Mouse (Mus musculus): Measurements from ENCODE around the gene Blmh. TPM values are rescaled to one million over a fixed set of nuclear protein-coding genes. Genes with fewer than 3 reads are reported as not detected.

Gene Blmh
- total RNA-seq, 2 experiments from 2014 or later: 16.8 to 38.4 TPM

- ATAC-seq (replicated peaks; ENCODE audit: low FRiP score, poor library complexity, severe bottlenecking): no peak
Measured at GRCm38 (mm10) chr11:76995966-76996672, 71.5 kb downstream of the Blmh start.

GRCm38 (mm10) chr11:76997305-76997704, 72.7 kb downstream of the Blmh start:
- ATAC-seq (replicated peaks; ENCODE audit: low FRiP score, poor library complexity, severe bottlenecking): peak; percentile 87

DNA sequence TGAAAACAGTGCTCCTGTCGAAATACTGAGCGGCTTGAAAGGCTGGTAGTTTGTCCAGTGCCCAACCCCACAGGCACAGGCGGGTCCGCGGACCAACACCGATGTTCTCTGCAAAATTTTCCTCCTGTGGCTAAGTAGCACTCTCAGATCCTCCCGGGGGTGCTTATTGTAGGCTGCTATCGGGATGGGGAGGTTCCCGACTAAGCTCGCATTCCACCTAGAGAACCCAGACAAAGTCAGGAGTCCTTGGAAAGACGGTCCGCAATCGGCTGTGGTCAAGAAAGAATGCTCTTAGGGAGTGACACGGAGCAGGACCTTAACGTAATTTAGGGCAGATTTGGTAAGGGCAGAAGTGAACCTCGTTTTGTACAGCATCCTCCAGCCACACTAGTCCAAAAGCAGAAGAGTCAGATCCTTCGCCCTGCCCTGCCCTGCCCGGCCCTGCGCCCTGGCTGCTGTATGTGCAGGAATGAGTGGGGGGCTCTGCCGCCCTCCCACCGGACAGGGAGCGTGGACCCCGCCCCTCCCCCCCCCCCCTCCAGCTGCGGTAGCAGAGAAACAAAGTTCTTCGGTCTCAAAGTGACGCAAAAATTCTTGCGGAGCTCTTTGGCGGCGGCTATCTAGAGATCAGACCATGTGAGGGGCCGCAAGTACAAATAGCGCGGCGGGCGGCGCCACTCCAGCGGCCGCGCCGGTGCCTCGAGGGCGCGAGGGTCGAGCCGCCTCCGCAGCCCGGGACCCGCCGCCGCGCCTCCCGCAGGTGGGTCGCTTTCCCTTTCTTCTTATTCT, 73.5 kb downstream of the Blmh start, which contains the start of gene Slc6a4:
Gene Slc6a4, plus strand, starts transcription at position 688 of the 789 bp plus-strand sequence.
- ATAC-seq (replicated peaks; ENCODE audit: low FRiP score, poor library complexity, severe bottlenecking): no peak

- ATAC-seq (replicated peaks; ENCODE audit: low FRiP score, poor library complexity, severe bottlenecking): no peak
Measured at GRCm38 (mm10) chr11:76998705-76999226, 74.2 kb downstream of the Blmh start.

DNA sequence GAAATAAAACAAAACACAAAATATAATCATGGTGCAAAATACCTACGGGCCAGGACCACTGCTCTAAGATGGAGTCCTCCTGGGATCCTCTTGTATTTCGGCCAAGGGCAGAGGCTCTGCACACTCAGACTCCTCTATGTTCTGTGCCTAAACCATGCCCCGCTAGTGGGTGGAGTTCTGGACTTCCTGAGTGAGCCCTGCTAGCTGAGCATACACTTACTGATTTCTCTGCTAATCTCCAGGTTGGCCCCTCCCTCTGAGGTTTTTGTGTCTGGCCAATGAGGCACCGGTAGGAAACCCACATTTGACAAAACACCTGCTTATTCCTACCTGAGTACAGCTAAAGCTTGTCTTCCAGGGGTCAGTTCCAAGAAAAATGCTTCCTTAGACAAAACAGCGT, 76.1 kb downstream of the Blmh start:
- no peak for ATAC-seq (replicated peaks; ENCODE audit: low FRiP score, poor library complexity, severe bottlenecking)

DNA sequence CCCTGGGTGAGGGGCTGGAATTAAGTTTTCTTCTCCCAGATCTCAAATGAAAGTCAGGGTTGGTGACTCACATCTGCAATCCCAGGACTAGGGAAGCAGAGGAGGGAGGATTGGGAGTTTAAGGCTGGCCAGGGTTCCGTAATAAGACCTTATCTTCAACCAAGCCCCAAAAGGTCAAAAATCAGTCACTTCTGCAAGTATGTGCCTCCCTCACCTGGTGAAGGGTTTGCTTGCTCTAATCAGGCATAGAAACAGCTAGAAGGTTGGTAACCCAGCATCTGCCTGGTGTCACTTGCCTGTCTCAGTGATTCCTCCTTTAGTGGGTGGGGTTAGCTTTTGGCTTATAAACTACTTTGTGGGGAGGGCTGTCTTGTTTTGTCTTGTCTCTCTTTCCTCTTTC, 77.8 kb downstream of the Blmh start:
- no peak for ATAC-seq (replicated peaks; ENCODE audit: low FRiP score, poor library complexity, severe bottlenecking)

DNA sequence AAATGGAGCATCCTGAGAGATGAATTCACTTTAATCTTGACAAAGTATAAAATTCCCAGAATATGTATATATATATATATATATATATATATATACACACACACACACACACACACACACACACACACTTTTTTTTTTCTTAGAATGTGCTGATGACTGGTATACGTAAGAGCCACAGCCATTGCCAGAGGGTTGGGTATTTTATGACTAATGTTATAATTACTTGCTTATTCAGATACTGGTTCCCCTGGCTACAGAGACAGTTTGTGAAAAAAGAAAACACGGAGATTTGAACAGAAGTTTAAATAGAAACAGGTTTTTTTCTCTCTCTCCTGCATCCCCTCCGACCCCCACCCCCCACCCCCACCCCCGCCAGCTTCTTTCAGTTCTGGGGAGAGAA, 81.3 kb downstream of the Blmh start:
- ATAC-seq (replicated peaks; ENCODE audit: low FRiP score, poor library complexity, severe bottlenecking): no peak

DNA sequence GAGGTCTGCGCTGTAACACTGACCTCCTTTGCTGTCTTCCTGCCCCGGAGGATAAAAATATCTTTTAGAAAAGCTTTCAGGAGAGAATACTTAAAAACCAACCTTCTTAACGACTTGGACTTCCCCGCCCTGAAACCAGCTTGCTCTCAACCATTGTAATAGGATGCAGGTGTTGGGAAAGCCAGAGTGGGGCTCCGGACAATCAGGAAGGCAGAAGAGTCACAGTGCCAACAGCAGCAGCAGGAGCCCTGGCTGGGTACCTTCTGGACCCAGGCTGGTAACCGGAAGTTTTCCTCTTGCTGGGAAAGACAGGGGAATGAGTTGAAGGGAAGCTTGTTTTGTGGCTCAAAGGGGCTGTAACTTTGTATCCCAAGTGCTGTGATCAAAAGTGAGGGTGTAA, 82.0 kb downstream of the Blmh start:
- no peak for ATAC-seq (replicated peaks; ENCODE audit: low FRiP score, poor library complexity, severe bottlenecking)

DNA sequence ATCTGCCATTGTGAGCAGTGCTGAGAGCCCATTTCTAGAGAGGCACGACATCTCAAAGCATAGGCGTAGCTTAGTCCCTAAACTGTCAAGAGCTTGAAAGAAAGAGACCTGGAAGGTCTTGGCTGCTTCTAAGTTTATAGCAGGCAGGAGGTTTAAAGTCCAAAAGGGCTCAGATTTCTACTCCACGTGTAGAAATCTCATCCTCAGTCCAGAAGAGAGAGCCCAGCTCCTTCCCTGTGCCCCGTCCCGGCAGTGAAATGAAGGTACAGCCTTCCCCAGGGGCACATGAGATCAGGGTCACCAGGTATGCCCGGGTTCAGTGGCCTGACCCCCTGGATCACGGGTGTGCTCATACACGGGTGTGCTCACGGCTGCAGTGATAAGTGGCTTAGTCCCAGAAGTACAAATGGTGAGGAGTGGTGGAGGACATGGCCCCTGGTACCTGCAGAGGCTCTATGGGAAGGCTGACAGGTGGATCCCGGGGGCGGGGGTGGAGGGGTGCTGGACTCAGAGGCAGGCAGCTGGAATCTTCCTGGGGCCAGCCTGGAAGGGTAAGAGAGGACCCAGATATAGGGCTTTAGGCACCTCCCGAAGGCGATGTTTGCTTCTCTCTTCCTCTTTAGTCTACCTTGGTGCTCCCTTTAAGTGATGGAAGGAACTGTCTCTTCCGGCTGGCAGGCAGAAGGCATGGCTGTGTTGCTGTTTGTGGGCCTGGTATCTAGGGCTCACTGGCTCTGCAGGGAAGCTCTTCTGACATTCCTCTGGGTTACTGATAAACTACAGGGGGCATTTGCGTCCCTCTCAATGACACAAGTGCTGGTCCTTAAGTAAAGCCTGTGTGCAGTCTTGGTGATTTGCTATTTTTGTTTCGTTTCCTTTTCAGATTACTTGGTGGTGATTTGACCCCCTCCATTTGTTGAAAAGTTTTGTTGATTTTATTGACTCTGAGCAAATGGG, 84.7 kb downstream of the Blmh start:
- no peak for ATAC-seq (replicated peaks; ENCODE audit: low FRiP score, poor library complexity, severe bottlenecking)

DNA sequence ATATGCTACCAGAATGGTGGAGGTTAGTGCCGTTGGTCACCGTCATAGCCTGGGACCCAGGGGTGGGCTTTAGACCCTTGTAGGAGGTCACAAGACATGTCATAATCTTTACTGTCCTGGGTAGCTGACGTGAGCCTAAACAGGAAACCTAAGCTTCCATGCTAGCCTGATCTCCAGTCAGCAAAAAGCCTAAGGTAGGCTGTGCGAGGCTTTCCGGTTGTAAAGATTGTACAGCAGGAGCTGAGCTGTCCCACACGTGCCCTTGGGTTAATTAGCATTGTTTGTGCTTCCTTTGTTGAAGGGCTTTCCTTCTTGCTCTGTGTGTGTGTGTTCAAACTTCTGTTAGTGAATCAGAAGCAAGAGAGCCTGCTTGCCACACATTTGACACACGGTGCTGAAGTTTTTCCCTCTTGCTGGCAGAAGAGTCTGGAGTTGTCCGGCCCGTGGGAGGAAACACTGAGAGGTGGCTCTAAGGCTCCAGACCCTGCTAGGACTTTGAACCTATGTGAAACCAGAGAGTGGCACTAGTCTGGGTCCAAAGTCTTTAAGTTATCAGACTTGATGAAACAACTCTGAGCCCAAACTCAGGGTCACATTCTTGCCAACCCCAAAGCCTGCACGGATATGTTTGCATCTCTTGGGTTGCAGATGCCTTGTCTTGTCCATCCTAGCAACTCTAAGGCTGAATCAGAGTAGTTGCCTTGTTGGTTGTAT, 86.3 kb downstream of the Blmh start:
- ATAC-seq (replicated peaks; ENCODE audit: low FRiP score, poor library complexity, severe bottlenecking): no peak

GRCm38 (mm10) chr11:77018046-77018445, 93.4 kb downstream of the Blmh start:
- ATAC-seq (replicated peaks; ENCODE audit: low FRiP score, poor library complexity, severe bottlenecking): no peak

DNA sequence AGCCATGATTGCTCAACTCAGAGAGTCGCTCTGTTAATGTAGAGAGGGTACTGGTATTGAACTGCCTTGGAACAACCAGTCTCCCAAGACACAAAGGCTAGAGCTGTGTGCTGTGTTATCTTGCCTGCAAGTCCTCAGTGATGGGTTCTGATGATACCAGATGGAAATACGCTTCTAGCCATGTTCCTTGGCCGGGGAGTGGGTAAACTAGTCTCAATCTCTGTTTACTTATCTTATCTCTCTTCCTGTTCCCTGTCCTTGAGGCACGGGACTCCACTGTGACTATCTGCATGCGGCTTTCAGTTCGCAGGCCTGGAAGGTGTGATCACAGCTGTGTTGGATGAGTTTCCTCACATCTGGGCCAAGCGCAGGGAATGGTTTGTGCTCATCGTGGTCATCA, 94.9 kb downstream of the Blmh start:
- ATAC-seq (replicated peaks; ENCODE audit: low FRiP score, poor library complexity, severe bottlenecking): no peak

DNA sequence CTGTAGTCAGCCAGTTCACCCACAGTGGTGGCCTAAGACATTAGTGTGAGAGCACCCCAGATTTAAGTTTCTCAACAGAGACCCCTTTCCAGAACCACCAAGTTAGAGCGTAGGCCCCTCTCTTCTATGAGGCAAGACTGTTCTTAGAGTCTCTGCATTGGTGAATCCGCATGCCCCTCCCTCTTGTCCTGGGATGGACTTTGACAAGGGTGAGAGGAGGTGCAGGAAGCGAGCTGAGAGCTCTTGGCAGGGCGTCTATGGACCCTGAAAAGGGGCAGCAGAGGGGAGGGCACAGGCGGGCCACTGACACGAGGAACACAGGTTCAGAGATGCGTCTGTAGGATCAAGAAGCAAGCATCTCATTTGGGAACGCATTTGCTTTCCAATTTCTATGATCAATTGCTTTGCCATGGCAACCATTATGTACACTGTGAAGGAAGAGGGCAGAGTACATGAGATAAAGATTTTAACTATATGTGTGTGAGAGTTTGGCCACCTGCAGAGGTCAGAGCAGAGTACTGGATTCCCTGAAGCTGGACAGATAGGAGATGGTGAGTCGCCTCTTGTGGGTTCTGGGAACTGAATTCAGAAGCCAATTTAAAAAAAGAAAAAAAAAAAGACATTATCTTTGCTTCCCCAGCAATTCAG, 97.3 kb downstream of the Blmh start:
- no peak for ATAC-seq (replicated peaks; ENCODE audit: low FRiP score, poor library complexity, severe bottlenecking)

GRCm38 (mm10) chr11:77026559-77026958, 102.0 kb downstream of the Blmh start:
- no peak for ATAC-seq (replicated peaks; ENCODE audit: low FRiP score, poor library complexity, severe bottlenecking)

GRCm38 (mm10) chr11:77028157-77028556, 103.5 kb downstream of the Blmh start:
- ATAC-seq (replicated peaks; ENCODE audit: low FRiP score, poor library complexity, severe bottlenecking): no peak

DNA sequence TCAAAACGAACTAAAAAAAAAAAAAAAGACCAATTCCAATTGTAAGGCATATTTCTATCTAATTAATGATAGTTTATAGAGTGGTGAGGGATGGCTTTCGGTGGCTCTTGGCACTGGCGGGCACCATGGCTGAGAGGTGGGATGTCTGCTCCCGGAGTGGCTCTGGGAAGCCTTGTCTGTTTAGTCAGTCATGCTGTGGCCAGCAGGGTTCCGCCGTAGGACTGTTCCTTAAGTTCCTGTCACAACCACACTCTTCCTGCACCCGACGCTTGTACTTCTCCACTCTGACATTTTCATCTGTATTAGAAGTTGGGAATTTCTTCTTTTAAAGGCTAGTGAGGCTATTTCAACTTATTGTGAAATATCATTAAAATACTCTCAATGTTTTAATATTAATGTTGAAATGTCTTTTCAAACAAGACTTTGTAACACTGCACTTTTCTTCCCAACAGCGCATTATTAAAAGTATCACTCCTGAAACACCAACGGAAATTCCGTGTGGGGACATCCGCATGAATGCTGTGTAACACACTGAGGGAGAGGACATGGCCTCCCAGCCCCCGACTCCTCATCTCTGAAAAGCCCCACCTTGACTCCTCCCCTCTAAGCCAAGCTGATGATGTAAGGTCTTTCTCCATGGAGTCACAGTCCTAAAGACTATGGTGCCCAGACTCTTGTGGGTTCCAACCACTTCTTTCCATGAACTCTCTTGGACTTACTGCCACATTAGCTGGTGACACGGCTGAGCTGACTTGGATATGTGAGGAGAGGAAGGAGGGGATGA, 106.7 kb downstream of the Blmh start:
- ATAC-seq (replicated peaks; ENCODE audit: low FRiP score, poor library complexity, severe bottlenecking): no peak
